In the genomic region with DNA sequence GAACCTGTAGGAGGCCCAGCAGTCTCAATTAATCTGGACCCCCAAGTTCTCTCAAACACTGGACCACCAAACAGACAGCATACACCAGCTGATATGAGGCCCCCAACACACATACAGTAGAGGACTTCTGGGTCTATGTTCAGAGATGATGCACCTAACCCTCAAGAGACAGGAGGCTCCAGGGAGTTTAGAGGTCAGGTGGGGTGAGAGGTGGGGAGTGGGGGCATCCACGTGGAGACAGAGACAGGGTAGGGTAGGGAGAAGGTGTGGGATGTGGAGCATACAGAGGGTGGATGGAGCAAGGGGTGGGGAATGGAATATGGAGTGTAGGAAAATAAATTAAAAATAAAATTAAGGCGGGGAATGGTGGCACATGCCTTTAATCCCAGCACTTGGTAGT, we compare ENCODE assay signal across 2 mouse cellular contexts.
A peak's percentile ranks its signal among the peaks of the same experiment; 100 is the strongest.
DNase-seq lines count a peak whose midpoint lies in the region.
"Not testable (repeated sequence)": the region's sequence is repeated elsewhere in the genome, so short reads cannot be mapped to it uniquely, and the experiment has no call there.

No protein-coding gene starts in this region.

- H3K9me3 ChIP-seq in heart, embryonic 10.5 days: not testable (repeated sequence)

- not testable (repeated sequence) for H3K27ac ChIP-seq in heart, embryonic 10.5 days

- not testable (repeated sequence) for H3K4me1 ChIP-seq in heart, embryonic 10.5 days

- H3K27me3 ChIP-seq in heart, embryonic 10.5 days (ENCODE audit: insufficient read depth, poor library complexity, severe bottlenecking): not testable (repeated sequence)

- WGBS in heart, embryonic 10.5 days: 71% methylated on average over 2 of the region's 2 CpGs

- not testable (repeated sequence) for H3K4me3 ChIP-seq in heart, embryonic 10.5 days

- not testable (repeated sequence) for H3K36me3 ChIP-seq in heart, embryonic 10.5 days

- DNase-seq in heart, adult 11 months: peak; percentile 61
- DNase-seq in heart, embryonic 10.5 days (ENCODE audit: low spot score): peak; percentile 56
